Mouse (Mus musculus): Measurements from ENCODE around the gene U2af2. TPM values are rescaled to one million over a fixed set of nuclear protein-coding genes. Genes with fewer than 3 reads are reported as not detected.
A peak's percentile ranks its signal among the peaks of the same experiment; 100 is the strongest.
"Not testable (repeated sequence)": the region's sequence is repeated elsewhere in the genome, so short reads cannot be mapped to it uniquely, and the experiment has no call there.

The U2af2 gene
- total RNA-seq (2021) = 166 and 184 TPM in 2 replicates
- long read RNA-seq, experiment 1, transcript U2af2-209 (12 exons, 2,088 nt) = minor isoform, 20 of 117 reads
- long read RNA-seq, experiment 1, transcript U2af2-201 (12 exons, 2,183 nt) = major isoform, 65 of 117 reads
- long read RNA-seq, experiment 1, partial matches to known transcripts = 20 of 117 reads
- long read RNA-seq, experiment 1, other reads (novel, unspliced or antisense) = 12 of 117 reads
- long read RNA-seq, experiment 2, transcript U2af2-209 (12 exons, 2,088 nt) = minor isoform, 10 of 87 reads
- long read RNA-seq, experiment 2, transcript U2af2-201 (12 exons, 2,183 nt) = major isoform, 40 of 87 reads
- long read RNA-seq, experiment 2, partial matches to known transcripts = 25 of 87 reads
- long read RNA-seq, experiment 2, other reads (novel, unspliced or antisense) = 12 of 87 reads

GRCm38 (mm10) chr7:5061774-5062359 is at the start of gene U2af2:
TSS of gene U2af2 (plus strand) at chr7:5062143.
- peak; percentile 98 for DNase-seq

GRCm38 (mm10) chr7:5012681-5013513 is 49.0 kb upstream of the U2af2 start:
- no peak for DNase-seq

- DNase-seq = peak; percentile 98
Measured at GRCm38 (mm10) chr7:5014251-5015117, 47.5 kb upstream of the U2af2 start, which contains the start of the genes Zfp524 and Fiz1. TSS of gene Zfp524 (plus strand) at chr7:5014415. TSS of gene Fiz1 (minus strand) at chr7:5014697.

GRCm38 (mm10) chr7:5015118-5016001 is 46.6 kb upstream of the U2af2 start, which contains the start of gene Gm44973:
TSS of gene Gm44973 (plus strand) at chr7:5015496.
- DNase-seq = peak; percentile 98

- DNase-seq = no peak
Measured at GRCm38 (mm10) chr7:5016057-5016456, 45.9 kb upstream of the U2af2 start.

- DNase-seq = no peak
Measured at GRCm38 (mm10) chr7:5016920-5017319, 45.0 kb upstream of the U2af2 start.

- peak; percentile 27 for DNase-seq
Measured at GRCm38 (mm10) chr7:5017352-5017751, 44.6 kb upstream of the U2af2 start.

- DNase-seq = no peak
Measured at GRCm38 (mm10) chr7:5017931-5018330, 44.0 kb upstream of the U2af2 start.

GRCm38 (mm10) chr7:5019576-5019975 is 42.4 kb upstream of the U2af2 start:
- not testable (repeated sequence) for DNase-seq

GRCm38 (mm10) chr7:5020000-5020681 is 41.8 kb upstream of the U2af2 start, which contains the start of the genes Zfp865 and Ccdc106:
TSS of gene Zfp865 (plus strand) at chr7:5020376.
TSS of gene Ccdc106 (plus strand) at chr7:5020553.
- DNase-seq = peak; percentile 100

GRCm38 (mm10) chr7:5020685-5021084 is 41.3 kb upstream of the U2af2 start:
- no peak for DNase-seq

- no peak for DNase-seq
Measured at GRCm38 (mm10) chr7:5021197-5021596, 40.7 kb upstream of the U2af2 start.

- DNase-seq = no peak
Measured at GRCm38 (mm10) chr7:5029543-5029942, 32.4 kb upstream of the U2af2 start.

- DNase-seq = no peak
Measured at GRCm38 (mm10) chr7:5029946-5030345, 32.0 kb upstream of the U2af2 start.

GRCm38 (mm10) chr7:5030554-5031275 is 31.2 kb upstream of the U2af2 start:
- DNase-seq = no peak

- no peak for DNase-seq
Measured at GRCm38 (mm10) chr7:5031496-5031895, 30.4 kb upstream of the U2af2 start.

GRCm38 (mm10) chr7:5033818-5034217 is 28.1 kb upstream of the U2af2 start, which contains the start of gene 4632433K11Rik:
TSS of gene 4632433K11Rik (plus strand) at chr7:5034118.
- DNase-seq = no peak

- DNase-seq = no peak
Measured at GRCm38 (mm10) chr7:5035628-5036027, 26.3 kb upstream of the U2af2 start.

GRCm38 (mm10) chr7:5036136-5036535 is 25.8 kb upstream of the U2af2 start:
- no peak for DNase-seq

Data from adrenal gland, postnatal 14 days (tissue).